8 mouse cellular contexts compared by ENCODE assay signal in the genomic region with DNA sequence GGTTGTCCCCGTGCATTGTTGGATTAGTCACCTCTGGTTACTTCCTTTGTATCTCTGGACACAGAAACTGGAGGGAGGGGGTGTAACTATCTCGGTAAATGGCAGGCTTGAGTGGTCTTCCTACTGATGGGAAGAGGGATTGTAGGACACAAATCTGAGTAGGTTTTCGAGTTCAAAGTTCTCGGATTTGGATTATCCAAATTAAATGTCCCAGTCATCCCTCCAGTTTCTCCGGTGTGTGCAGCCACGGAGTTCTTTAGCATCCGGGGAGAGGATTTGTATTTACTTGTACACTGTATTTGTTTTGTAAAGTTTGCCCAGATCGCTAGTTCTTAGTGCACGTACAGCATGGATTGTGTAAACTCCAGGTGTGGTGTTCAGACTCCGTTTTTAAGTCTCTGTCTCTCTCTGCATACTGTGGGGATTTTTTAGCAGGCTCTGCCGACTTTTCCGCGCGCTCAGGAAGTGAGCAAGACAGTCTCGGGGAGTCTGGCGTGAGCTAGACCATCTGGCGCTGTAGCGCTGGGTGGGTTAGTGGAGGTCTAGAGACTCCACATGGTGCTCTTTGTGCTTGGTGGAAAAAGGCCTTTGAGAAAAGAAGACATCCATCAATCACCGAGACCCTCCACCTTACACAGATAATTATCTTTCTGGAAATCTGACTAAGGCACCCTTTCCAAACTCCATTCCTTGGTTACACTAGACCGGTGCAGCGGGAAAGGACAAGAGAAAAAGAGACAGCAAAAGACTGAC. TPM values are rescaled to one million over a fixed set of nuclear protein-coding genes. Genes with fewer than 3 reads are reported as not detected.
DNase-seq lines count a peak whose midpoint lies in the region; ATAC-seq lines count a peak whose summit lies in the region.

No protein-coding gene starts in this region.

- peaks cover 7% of the 10 kb centered on the region; the same call in 1 of the 2 replicates for H3K27me3 ChIP-seq in heart, embryonic 15.5 days
- H3K27me3 ChIP-seq in stomach, embryonic 14.5 days (ENCODE audit: control insufficient read depth, insufficient read depth, low read length), result no peaks in the 10 kb centered on the region

- 1% methylated on average over 21 of the region's 21 CpGs for WGBS in heart, embryonic 15.5 days
- under 1% methylated on average over 21 of the region's 21 CpGs for WGBS in stomach, embryonic 14.5 days

- H3K9ac ChIP-seq in heart, embryonic 15.5 days, result peak overlapping the region; percentile 52
- no peak overlapping the region; the same call in 1 of the 2 replicates for H3K9ac ChIP-seq in stomach, embryonic 14.5 days (replicated peaks; ENCODE audit: low read depth, low read length)

- peak; percentile 24 to 33 for DNase-seq in layer of hippocampus, postnatal 36 days
- no peak for DNase-seq in layer of hippocampus, postnatal 25 days (ENCODE audit: extremely low spot score in 1 of 2, low spot score in 1 of 2)
- DNase-seq in cerebellum, postnatal 25 days, result peak; percentile 21 to 36
- DNase-seq in kidney, postnatal 25 days, result peak; percentile 16 to 50
- DNase-seq in mesoderm, embryonic 11.5 days (ENCODE audit: low read depth, low spot score), result peak; percentile 73
- DNase-seq in urinary bladder, adult 2 months (ENCODE audit: low spot score), result no peak

- H3K4me3 ChIP-seq in heart, embryonic 15.5 days, result peak overlapping the region; percentile 75
- H3K4me3 ChIP-seq in stomach, embryonic 14.5 days (ENCODE audit: low read depth, low read length), result peak overlapping the region; percentile 50

- H3K9me3 ChIP-seq in heart, embryonic 15.5 days (replicated peaks), result no peaks in the 10 kb centered on the region
- no peaks in the 10 kb centered on the region for H3K9me3 ChIP-seq in stomach, embryonic 14.5 days (ENCODE audit: control insufficient read depth, low read depth, low read length)

- H3K36me3 ChIP-seq in heart, embryonic 15.5 days, result no peaks in the 10 kb centered on the region
- H3K36me3 ChIP-seq in stomach, embryonic 14.5 days (ENCODE audit: control insufficient read depth, insufficient read depth, low read length), result no peaks in the 10 kb centered on the region

- peak overlapping the region; percentile 92 for H3K27ac ChIP-seq in heart, embryonic 15.5 days
- H3K27ac ChIP-seq in stomach, embryonic 14.5 days (ENCODE audit: low read length), result peak overlapping the region; percentile 50

- peaks cover 16% of the 10 kb centered on the region for H3K4me1 ChIP-seq in heart, embryonic 15.5 days (replicated peaks)
- peaks cover 7% of the 10 kb centered on the region; the same call in 1 of the 2 replicates for H3K4me1 ChIP-seq in stomach, embryonic 14.5 days (ENCODE audit: control insufficient read depth, insufficient read depth, low read length)

- H3K4me2 ChIP-seq in heart, embryonic 15.5 days, result peak overlapping the region; percentile 87
- peak overlapping the region; percentile 77 for H3K4me2 ChIP-seq in stomach, embryonic 14.5 days (replicated peaks; ENCODE audit: low read depth, low read length)

- no peak for ATAC-seq in heart, embryonic 15.5 days (replicated peaks; ENCODE audit: insufficient number of reproducible peaks, insufficient read depth, low FRiP score, low read depth)
- no peak for ATAC-seq in stomach, embryonic 14.5 days (ENCODE audit: insufficient number of reproducible peaks, insufficient read depth, low FRiP score, low read depth)

RNA-seq across cellular contexts. Expression of gene Hey2, which starts 1.0 kb away (rescaled TPM):
- total RNA-seq in layer of hippocampus, postnatal 36 days (2021), result 1 to 10 TPM; 5.4 to 8.0 TPM
- total RNA-seq in layer of hippocampus, postnatal 25 days (2021), result 1 to 10 TPM; 4.9 to 6.1 TPM
- polyA plus RNA-seq in heart, embryonic 15.5 days (2015; fragmentation: Nextera tagmentation; extraction: Ambion mirVana), result 39.9 and 50.1 TPM in 2 replicates
- polyA plus RNA-seq in stomach, embryonic 14.5 days (2014; fragmentation: Nextera tagmentation; extraction: Ambion mirVana), result 4.7 and 5.5 TPM in 2 replicates
- 2.4 TPM in 2 replicates for polyA plus RNA-seq in urinary bladder, adult 2 months (2012; rRNA removed)

RNA-seq across cellular contexts. Expression of gene Ncoa7, which starts 40.5 kb away (rescaled TPM):
- total RNA-seq in layer of hippocampus, postnatal 36 days (2021), result 100 to 1,000 TPM in 1 of 2 experiments, 10 to 100 TPM in 1; 99.7 to 105 TPM
- total RNA-seq in layer of hippocampus, postnatal 25 days (2021), result 100 to 1,000 TPM; 102 to 106 TPM
- polyA plus RNA-seq in heart, embryonic 15.5 days (2015; fragmentation: Nextera tagmentation; extraction: Ambion mirVana), result 7.6 and 7.7 TPM in 2 replicates
- polyA plus RNA-seq in stomach, embryonic 14.5 days (2014; fragmentation: Nextera tagmentation; extraction: Ambion mirVana), result 12.1 and 14.4 TPM in 2 replicates
- polyA plus RNA-seq in urinary bladder, adult 2 months (2012; rRNA removed), result 17.8 and 19.1 TPM in 2 replicates

Comparison
In these comparisons a context has a peak if more than half of its experiments do, and no peak if none do; other contexts are left out.
1. DNase-seq: peak in layer of hippocampus, postnatal 36 days (2 of 2), cerebellum, postnatal 25 days (2 of 2), kidney, postnatal 25 days (2 of 2) and mesoderm, embryonic 11.5 days (single experiment); none in layer of hippocampus, postnatal 25 days (0 of 2) and urinary bladder, adult 2 months (single experiment).